Mouse (Mus musculus): ENCODE measurements around the gene Tmod4. TPM values are rescaled to one million over a fixed set of nuclear protein-coding genes. Genes with fewer than 3 reads are reported as not detected.

The Tmod4 gene
- polyA plus RNA-seq, 1 experiment from 2014 or later = 0.70 TPM

GRCm38 (mm10) chr3:95161618-95162344, 37.5 kb downstream of the Tmod4 start:
- peak overlapping the region; percentile 71 for H3K9ac ChIP-seq (ENCODE audit: low read length)
- no peak overlapping the region for H3K27ac ChIP-seq (replicated peaks)
- DNase-seq (ENCODE audit: low spot score) (no peak), ATAC-seq (ENCODE audit: low FRiP score, low TSS enrichment) (no peak)
- TF ChIP-seq CTCF (IDR thresholded peaks at IDR 0.05; ENCODE audit: low read depth) (no peak), EP300 (optimal IDR thresholded peaks at IDR 0.05) (no peak)
- no peaks in the 10 kb centered on the region for H3K9me3 ChIP-seq (ENCODE audit: control insufficient read depth, low read length)
- H3K36me3 ChIP-seq (ENCODE audit: control insufficient read depth, insufficient read depth, low read length) = no peaks in the 10 kb centered on the region
- WGBS = 17% methylated on average over 9 of the region's 9 CpGs
- peak overlapping the region; percentile 76 for H3K4me3 ChIP-seq (ENCODE audit: low read depth, low read length)
- H3K4me1 ChIP-seq (replicated peaks; ENCODE audit: control insufficient read depth, insufficient read depth) = peaks cover 9% of the 10 kb centered on the region
- peak overlapping the region; percentile 92 for H3K4me2 ChIP-seq (replicated peaks; ENCODE audit: low read depth)
- no peaks in the 10 kb centered on the region for H3K27me3 ChIP-seq (ENCODE audit: control insufficient read depth, insufficient read depth, low read length)

- Histone ChIP-seq H3K4me1 (replicated peaks; ENCODE audit: control insufficient read depth, insufficient read depth) (peaks cover 9% of the 10 kb centered on the region), H3K4me3 (ENCODE audit: low read depth, low read length) (no peak overlapping the region), H3K9ac (ENCODE audit: low read length) (no peak overlapping the region), H3K36me3 (ENCODE audit: control insufficient read depth, insufficient read depth, low read length) (peaks cover 2% of the 10 kb centered on the region; the same call in 1 of the 2 replicates), H3K9me3 (ENCODE audit: control insufficient read depth, low read length) (no peaks in the 10 kb centered on the region), H3K27ac (replicated peaks) (no peak overlapping the region), H3K4me2 (replicated peaks; ENCODE audit: low read depth) (peak overlapping the region; percentile 92), H3K27me3 (ENCODE audit: control insufficient read depth, insufficient read depth, low read length) (no peaks in the 10 kb centered on the region)
- ATAC-seq (ENCODE audit: low FRiP score, low TSS enrichment) (no peak), DNase-seq (ENCODE audit: low spot score) (no peak)
- TF ChIP-seq CTCF (IDR thresholded peaks at IDR 0.05; ENCODE audit: low read depth) (no peak), EP300 (optimal IDR thresholded peaks at IDR 0.05) (no peak)
- 26% methylated on average over 2 of the region's 2 CpGs for WGBS
Measured at GRCm38 (mm10) chr3:95162345-95162628, 38.0 kb downstream of the Tmod4 start.

GRCm38 (mm10) chr3:95163419-95164255, 39.4 kb downstream of the Tmod4 start:
- ATAC-seq (ENCODE audit: low FRiP score, low TSS enrichment) (no peak), DNase-seq (ENCODE audit: low spot score) (no peak)
- Histone ChIP-seq H3K9ac (ENCODE audit: low read length) (0 out of 2 replicates have a peak overlapping the region, but pooled peaks have one; percentile 13), H3K36me3 (ENCODE audit: control insufficient read depth, insufficient read depth, low read length) (peaks cover 5% of the 10 kb centered on the region; the same call in 1 of the 2 replicates), H3K27me3 (ENCODE audit: control insufficient read depth, insufficient read depth, low read length) (no peaks in the 10 kb centered on the region), H3K4me2 (replicated peaks; ENCODE audit: low read depth) (no peak overlapping the region; the same call in 1 of the 2 replicates), H3K4me3 (ENCODE audit: low read depth, low read length) (no peak overlapping the region), H3K27ac (replicated peaks) (no peak overlapping the region), H3K9me3 (ENCODE audit: control insufficient read depth, low read length) (no peaks in the 10 kb centered on the region), H3K4me1 (replicated peaks; ENCODE audit: control insufficient read depth, insufficient read depth) (peaks cover 9% of the 10 kb centered on the region)
- 54% methylated on average over 11 of the region's 11 CpGs for WGBS
- TF ChIP-seq EP300 (optimal IDR thresholded peaks at IDR 0.05) (no peak), CTCF (IDR thresholded peaks at IDR 0.05; ENCODE audit: low read depth) (no peak)

- Histone ChIP-seq H3K4me2 (replicated peaks; ENCODE audit: low read depth) (no peak overlapping the region), H3K9ac (ENCODE audit: low read length) (no peak overlapping the region), H3K9me3 (ENCODE audit: control insufficient read depth, low read length) (no peaks in the 10 kb centered on the region), H3K4me1 (replicated peaks; ENCODE audit: control insufficient read depth, insufficient read depth) (peaks cover 9% of the 10 kb centered on the region), H3K27ac (replicated peaks) (no peak overlapping the region), H3K36me3 (ENCODE audit: control insufficient read depth, insufficient read depth, low read length) (peaks cover 6% of the 10 kb centered on the region; the same call in 1 of the 2 replicates), H3K4me3 (ENCODE audit: low read depth, low read length) (no peak overlapping the region), H3K27me3 (ENCODE audit: control insufficient read depth, insufficient read depth, low read length) (no peaks in the 10 kb centered on the region)
- 83% methylated on average over 4 of the region's 5 CpGs for WGBS
- no peak for ATAC-seq (ENCODE audit: low FRiP score, low TSS enrichment)
- DNase-seq (ENCODE audit: low spot score) = no peak
- TF ChIP-seq CTCF (IDR thresholded peaks at IDR 0.05; ENCODE audit: low read depth) = no peak
- no peak for TF ChIP-seq EP300 (optimal IDR thresholded peaks at IDR 0.05)
Measured at GRCm38 (mm10) chr3:95164256-95164550, 39.9 kb downstream of the Tmod4 start.

GRCm38 (mm10) chr3:95164840-95165239, 40.6 kb downstream of the Tmod4 start:
- Histone ChIP-seq H3K9ac (ENCODE audit: low read length) (no peak overlapping the region), H3K4me1 (replicated peaks; ENCODE audit: control insufficient read depth, insufficient read depth) (peaks cover 7% of the 10 kb centered on the region), H3K4me2 (replicated peaks; ENCODE audit: low read depth) (no peak overlapping the region), H3K9me3 (ENCODE audit: control insufficient read depth, low read length) (no peaks in the 10 kb centered on the region), H3K36me3 (ENCODE audit: control insufficient read depth, insufficient read depth, low read length) (peaks cover 6% of the 10 kb centered on the region; the same call in 1 of the 2 replicates), H3K27me3 (ENCODE audit: control insufficient read depth, insufficient read depth, low read length) (no peaks in the 10 kb centered on the region), H3K4me3 (ENCODE audit: low read depth, low read length) (no peak overlapping the region), H3K27ac (replicated peaks) (no peak overlapping the region)
- no peak for DNase-seq (ENCODE audit: low spot score)
- WGBS = 79% methylated on average over 5 of the region's 5 CpGs
- no peak for ATAC-seq (ENCODE audit: low FRiP score, low TSS enrichment)
- no peak for TF ChIP-seq EP300 (optimal IDR thresholded peaks at IDR 0.05)
- TF ChIP-seq CTCF (IDR thresholded peaks at IDR 0.05; ENCODE audit: low read depth) = no peak

GRCm38 (mm10) chr3:95169996-95170395, 45.7 kb downstream of the Tmod4 start:
- H3K36me3 ChIP-seq (ENCODE audit: control insufficient read depth, insufficient read depth, low read length) = peaks cover 9% of the 10 kb centered on the region; the same call in 1 of the 2 replicates
- H3K4me2 ChIP-seq (replicated peaks; ENCODE audit: low read depth) = no peak overlapping the region
- H3K27me3 ChIP-seq (ENCODE audit: control insufficient read depth, insufficient read depth, low read length) = no peaks in the 10 kb centered on the region; the same call in 1 of the 2 replicates
- H3K27ac ChIP-seq (replicated peaks) = no peak overlapping the region
- DNase-seq (ENCODE audit: low spot score) (no peak), ATAC-seq (ENCODE audit: low FRiP score, low TSS enrichment) (no peak)
- H3K4me3 ChIP-seq (ENCODE audit: low read depth, low read length) = no peak overlapping the region
- H3K4me1 ChIP-seq (replicated peaks; ENCODE audit: control insufficient read depth, insufficient read depth) = no peaks in the 10 kb centered on the region
- 88% methylated on average over 10 of the region's 10 CpGs for WGBS
- no peaks in the 10 kb centered on the region for H3K9me3 ChIP-seq (ENCODE audit: control insufficient read depth, low read length)
- TF ChIP-seq EP300 (optimal IDR thresholded peaks at IDR 0.05) = no peak
- no peak for TF ChIP-seq CTCF (IDR thresholded peaks at IDR 0.05; ENCODE audit: low read depth)
- H3K9ac ChIP-seq (ENCODE audit: low read length) = no peak overlapping the region

All from stomach, postnatal 0 days (tissue).